Mouse (Mus musculus) layer of hippocampus, postnatal 14 days (tissue): ENCODE results near the gene Uso1. TPM values are rescaled to one million over a fixed set of nuclear protein-coding genes. Genes with fewer than 3 reads are reported as not detected.

ENCODE experiments used
- DNase-seq, 2 experiments: peaks; one replicate each; pipeline ENCODE4 v3.0.0; 2021 to 2022; ENCODE audit warnings: low spot score in 2 of 2, mixed read lengths in 1 of 2
- long read RNA-seq, 2 experiments: library from polyadenylated mRNA; stranded (forward); transcript quantifications; one replicate each; pipeline ENCODE4 v2.0.0; 2021
- total RNA-seq, 2 experiments: library from RNA; stranded (reverse); gene quantifications; 2 replicates each; pipeline ENCODE4 v1.2.3; 2021

The Uso1 gene
- 10 to 100 TPM; 70.9 to 71.9 TPM for total RNA-seq
- long read RNA-seq, experiment 1, transcript Uso1-201 (24 exons, 3,898 nt): major isoform, 46 of 63 reads
- long read RNA-seq, experiment 1, partial matches to known transcripts: 6 of 63 reads
- long read RNA-seq, experiment 1, other reads (novel, unspliced or antisense): 9 of 63 reads
- long read RNA-seq, experiment 2, transcript Uso1-201 (24 exons, 3,898 nt): major isoform, 62 of 75 reads
- long read RNA-seq, experiment 2, partial matches to known transcripts: 5 of 75 reads
- long read RNA-seq, experiment 2, other reads (novel, unspliced or antisense): 7 of 75 reads

DNA sequence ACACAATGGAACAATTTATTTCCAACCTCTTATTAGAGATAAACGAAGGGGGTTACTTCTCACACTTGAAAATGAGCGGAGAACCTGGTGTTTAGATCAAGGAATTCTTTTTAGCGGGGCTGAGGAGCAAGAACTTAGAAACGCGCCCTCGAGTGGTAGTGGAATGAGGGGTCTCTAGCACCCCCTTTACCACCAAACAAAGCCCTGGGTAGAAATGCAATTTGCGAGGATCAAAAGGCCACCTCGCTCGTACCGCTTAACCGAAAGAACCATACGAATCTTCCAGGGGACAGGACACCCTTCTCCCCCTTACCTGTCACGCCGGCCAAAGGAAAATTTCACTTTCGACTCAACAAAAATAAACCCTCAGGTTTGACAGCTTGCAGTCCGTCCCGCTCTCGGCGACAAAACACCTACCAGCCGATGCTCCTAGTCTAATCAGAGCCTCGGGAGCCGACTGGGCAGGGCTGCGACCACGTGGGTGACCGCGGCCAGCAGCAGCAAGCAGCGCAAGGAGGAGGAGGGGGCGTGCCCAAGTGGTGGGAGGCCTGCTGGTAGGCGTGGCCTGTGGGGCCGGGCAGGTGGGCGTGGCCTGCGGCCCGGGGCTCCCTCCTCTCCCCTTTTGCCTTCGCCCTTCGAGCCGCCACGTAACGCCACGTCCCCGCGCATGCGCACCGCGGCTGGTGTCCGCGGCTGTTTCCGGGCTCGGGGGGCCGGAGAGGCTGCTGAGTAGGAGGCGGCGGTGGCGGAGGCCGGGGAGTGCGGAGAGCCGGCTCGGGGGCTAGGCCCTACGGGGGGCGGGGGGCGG is at the start of gene Uso1:
TSS of gene Uso1 (plus strand) at position 700 of the 808 bp plus-strand sequence.
- DNase-seq: peak; percentile 93 to 98

DNA sequence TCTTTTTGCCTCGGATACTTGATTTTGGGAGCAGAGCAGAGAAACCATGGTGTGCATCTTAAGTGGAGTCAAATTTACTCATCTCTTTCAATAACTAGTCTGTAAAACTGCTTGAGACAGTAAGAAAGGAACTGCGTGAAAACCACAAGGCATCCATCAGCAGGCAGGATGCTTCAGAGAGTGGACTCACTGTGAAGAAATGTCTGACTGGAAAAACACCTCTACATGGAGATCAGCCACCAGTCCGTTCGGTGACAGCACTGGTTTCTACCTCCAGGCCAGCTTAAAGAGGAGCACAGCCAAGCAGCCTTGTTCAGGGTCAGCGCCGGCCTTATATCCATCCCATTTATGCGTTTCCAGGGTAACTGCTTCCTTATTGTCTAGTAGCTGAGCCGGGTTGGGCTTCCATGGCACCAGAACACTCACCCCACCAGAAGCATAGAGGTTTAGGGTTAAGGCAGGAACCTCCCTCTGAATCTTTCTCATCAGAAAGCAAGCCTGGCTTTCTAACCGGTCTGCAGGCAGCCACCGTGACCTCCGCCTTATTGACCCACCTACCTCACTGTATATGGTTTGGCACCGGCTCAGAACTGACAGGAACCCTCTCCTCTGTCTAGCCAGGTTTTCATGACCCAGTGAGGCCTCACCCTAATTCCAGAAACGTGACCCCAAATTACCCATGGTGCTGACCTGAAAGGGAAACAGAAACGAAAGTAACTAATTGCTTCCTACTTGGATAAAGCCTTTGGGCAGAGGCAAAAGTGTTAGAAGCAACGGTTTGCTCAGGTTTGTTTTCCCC is 44.3 kb upstream of the Uso1 start:
- DNase-seq: no peak

DNA sequence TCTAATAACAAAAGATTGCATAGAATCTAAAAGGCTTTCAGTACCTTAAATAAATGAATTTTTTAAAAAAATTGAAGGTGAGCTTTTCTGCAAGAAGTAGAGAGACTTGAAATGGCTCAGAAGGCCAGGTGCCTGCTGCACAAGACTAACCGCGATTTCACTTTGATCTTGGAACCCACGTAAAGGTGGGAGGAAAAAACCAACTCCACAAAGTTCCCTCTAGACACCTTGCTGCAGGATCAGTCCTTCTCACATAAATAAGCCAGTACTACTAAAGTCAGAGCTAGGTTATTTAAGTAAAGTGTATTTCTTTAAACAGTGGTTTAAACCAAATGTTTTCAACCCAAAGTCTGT is 43.7 kb upstream of the Uso1 start:
- DNase-seq: no peak

DNA sequence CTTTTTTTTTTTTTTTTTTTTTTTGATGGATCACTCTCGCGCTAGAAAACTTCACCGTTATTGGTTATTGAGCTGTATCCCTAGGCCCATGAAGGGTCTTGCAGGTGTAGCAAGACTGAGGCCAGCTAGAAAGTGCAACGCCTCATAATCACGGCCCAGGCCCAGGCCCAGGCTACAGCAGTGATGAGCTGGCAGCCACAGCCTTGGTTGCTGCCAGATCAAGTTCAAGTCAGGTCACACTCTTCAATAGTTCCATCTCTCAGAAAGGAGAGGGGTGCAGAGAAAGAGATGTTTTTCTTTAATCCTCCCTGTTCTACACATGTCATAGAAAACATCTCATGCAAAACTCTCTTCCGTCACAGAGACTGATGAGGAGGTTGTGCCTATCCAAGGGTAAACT is 41.0 kb upstream of the Uso1 start:
- no peak for DNase-seq

DNA sequence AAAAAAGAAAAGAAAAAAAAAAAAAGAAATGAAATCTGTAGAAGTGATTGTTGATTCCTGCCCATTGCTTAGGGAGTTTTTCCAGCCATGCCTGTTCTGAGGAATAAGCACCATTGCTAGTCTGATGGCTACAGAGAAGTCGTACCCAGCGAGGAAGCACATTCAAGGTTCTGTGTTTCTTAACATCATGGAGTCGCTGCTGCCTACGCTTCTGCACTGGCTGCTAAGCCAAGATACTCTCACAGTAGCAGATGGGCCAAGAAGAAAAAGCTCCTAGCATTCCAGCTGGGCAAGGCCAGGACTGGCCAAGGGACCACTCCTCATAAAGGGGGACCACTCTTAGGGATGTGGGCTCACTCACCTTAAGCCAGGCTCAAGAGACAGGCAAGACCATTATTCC is 40.0 kb upstream of the Uso1 start:
- DNase-seq: no peak

DNA sequence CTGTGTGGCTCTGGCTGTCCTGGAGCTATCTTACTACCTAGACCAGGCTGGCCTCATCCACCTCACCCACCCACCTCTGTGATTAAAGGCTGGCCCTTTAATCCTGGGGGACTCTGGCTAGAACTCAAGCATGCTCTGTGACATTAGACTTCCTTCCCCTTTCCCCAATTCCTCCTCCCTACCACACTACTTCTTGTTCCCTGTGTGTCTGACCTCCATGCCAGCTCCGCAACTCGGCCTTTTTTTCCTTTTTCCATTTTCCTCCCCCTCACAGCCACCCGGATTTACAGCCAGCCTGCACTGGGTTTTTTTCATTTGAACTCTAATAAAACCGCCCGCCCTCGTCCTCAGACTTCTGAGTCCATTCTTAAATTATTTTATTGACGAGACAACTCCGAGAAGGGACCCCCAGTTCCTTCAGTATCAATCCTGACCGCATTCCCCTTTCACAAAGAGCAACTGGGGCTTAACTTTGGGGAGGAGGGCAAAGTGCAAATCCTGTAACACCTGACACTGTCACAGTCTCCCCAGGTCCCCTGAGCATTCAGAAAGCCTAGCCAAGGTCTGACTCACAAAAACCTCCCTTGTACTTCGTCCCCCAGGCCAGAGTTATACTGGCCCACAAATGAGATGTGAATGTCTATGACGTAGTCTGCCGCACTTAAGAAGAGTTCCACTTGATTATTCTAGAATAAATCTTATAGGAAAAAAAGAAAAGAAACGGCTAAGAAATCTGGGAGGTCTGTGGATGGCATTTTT is 39.2 kb upstream of the Uso1 start:
- DNase-seq: no peak

DNA sequence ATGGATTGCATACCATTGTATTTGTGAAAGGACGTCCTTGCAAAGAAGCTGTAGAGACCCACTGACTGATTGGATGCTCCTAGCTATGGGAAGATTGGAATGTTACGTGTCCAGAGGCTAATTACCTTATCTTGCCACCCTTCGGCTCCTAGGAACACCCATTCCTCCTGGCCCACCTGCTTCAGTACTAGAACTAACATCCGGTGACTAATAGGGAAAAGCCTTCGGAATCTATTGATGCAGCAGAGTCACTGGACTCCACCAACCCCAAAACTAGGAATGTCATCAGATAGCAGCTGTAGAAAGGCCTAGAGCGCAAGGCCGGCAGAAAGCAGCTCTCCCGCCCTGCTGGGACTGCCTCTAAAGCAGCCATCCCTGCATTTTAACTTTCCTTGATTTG is 36.1 kb upstream of the Uso1 start:
- no peak for DNase-seq

DNA sequence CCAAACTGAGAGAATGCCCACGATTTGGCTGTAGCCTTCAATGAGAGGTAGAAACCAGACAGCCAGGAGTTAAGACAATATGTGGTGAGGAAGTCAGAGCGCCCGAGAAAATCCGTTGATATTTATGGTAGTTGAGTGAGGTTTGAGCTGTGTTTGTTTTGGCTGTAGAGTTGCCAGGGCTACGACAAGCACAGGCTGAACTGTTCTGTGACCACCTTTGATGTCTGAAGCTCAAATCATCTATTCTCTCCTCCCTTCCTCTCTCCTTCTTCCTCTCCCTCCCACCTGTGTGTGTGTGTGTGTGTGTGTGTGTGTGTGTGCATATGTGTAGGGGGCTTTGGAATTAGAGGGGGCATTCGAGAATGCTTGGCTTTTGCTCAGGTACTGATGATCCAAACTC is 34.7 kb upstream of the Uso1 start:
- DNase-seq: no peak

DNA sequence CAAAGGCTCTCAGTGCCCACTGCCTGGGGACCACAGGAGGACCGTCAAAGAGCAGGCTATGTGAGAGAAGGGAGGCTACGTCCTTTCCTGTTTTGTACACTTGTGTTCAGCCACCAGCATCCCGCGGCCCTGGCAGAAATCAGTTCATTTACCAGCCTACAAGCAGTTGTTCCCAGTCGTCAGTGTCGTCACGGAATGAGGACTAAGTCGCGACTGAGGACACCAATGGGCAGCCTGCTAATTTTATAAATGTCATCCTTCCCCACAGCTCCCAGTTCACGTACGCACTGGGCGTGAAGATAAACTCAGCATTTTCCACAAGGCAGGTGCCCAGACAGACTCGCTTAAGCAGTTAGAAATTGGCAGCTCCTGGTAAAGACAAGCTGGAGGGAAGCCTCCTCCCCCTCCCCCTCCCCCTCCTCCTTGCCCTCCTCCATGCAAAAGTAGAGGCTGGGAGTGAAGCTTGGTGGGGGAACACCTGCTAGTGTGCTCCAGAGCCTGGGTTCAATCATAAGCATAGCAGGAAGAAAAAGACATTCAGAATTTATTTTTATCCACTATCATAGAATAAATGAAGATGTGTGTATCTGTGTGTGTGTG is 33.8 kb upstream of the Uso1 start:
- no peak for DNase-seq

DNA sequence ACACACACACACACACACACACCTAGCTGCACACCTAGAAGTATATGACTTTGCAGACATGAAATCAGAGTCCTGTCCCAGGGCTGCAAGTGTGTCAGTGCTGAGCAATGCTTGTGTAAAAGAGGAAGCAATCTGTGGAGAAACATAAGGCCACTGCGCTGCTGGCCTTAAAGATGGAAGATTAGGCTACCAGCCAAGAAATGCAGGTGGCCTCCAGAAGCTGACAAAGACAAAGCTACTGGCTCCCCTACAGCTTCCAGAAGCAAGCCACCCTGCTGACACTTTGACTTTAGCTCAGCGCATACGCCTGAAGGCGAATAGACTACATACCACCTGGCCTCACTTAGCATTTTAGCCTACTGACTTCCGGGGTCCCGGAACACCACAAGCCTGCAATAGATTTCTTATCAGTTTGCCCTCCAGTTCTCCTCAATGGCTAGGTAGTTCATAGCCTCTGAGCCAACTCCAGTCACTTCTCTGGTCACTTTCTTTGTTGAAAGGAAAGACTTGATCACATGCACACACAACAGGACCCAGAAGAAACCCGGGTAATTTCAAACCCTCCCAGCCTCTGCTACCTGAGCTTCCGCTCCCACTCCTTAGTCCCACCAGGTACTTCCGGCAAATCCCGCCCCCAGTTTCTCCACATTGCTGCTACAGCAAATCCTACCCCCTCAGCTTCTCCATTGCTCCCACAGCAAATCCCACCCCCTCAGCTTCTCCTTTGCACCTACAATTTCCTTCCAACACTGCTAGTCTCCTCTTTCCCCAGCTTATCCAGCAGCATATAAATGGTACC is 31.2 kb upstream of the Uso1 start:
- peak in 1 of 2 experiments; percentile 28 for DNase-seq

DNA sequence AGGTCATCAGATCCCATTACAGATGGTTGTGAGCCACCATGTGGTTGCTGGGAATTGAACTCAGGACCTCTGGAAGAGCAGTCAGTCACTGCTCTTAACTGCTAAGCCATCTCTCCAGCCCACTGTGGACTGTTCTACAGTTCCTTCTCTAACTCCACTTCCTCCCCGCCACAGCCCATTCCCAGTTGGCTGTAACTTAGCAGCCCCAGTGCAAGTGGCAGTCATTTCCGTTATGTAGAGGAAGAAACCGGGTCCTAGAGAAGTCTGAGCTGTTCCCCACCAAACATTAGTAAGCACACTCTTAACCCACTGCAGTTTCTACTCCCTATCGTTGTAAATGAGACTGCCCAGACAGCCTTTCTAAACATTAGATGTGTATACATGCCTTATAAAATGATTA is 30.5 kb upstream of the Uso1 start:
- no peak for DNase-seq

DNA sequence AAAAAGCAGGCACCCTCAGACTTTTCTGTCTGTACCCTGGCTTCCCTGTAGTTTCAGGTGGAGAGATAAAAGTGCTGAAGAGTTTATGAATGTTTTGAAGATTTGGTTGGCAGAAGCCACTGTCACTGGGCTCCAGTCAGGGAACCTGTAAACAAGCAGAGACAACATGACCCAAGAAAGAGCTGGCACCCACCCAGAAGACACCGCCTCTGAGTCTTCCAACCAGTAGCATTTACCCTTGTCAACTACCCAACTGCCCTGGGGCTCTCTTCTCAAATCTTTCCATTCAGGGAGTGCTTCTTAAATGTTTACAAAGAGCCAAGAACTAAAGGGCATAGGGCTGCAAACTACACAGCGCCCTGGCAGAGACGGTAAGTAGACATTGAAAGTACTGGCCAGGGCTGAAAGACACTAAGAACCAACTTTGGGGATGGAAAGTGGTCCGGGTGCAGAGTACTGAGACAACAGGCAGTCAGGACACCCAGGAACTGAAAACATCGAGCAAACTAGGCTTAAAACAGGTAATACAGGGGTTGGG is 26.9 kb upstream of the Uso1 start:
- no peak for DNase-seq

DNA sequence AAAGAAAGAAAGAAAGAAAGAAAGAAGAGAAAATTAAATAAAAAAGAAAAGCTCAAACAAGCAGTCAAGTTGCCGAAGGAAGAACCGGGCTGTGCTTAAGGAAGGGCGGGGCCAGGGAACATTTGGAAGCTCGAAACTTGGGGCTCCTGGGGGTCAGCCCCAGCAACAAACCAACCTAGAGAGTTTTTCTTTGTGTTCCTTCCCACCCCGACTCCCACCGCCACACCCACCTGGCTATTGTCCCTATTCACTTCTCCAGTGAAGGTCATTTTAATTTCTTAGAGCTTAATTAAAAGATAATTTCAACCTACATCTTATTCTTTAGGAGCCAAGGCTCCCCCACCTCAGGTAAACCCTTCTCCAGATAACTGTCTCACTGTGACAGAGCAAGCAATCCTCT is 25.6 kb upstream of the Uso1 start:
- no peak for DNase-seq

DNA sequence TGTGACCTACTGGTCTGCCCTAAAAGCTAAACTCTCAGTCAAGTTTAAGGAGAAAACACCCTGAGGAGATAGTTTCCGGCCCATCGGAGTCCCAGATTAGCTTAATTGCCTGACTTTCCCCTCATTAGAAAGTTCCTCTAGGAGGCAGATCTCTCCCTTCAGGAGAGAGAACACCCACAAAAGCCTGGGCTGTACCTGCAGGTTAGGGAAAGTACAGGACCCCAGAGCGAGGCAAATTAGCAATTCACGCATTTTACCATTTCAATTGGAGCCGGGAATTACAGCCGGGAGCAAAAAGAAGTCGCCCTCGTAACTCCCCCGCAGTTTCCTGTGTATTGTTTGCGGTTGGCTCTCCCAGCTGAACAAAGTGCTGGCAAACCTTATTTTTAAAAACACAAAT is 25.2 kb upstream of the Uso1 start:
- no peak for DNase-seq

DNA sequence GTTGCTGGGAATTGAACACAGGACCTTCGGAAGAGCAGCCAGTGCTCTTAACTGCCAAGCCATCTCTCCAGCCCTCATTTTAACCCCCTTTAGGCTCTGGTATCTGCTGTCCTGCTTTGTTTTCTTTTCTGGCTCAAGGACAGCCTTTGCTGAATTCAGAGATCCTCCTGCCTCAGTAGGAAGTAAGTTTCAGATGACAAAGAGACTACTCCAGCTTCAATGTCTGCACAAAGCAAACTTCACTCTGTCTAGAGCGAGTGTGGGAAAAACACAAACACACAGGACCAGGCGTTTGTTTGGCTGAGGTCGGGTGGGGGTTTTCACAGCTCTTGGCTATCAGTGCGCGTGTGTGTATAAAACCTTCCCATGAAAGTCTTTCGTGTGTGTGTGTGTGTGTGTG is 24.3 kb upstream of the Uso1 start:
- DNase-seq: no peak

DNA sequence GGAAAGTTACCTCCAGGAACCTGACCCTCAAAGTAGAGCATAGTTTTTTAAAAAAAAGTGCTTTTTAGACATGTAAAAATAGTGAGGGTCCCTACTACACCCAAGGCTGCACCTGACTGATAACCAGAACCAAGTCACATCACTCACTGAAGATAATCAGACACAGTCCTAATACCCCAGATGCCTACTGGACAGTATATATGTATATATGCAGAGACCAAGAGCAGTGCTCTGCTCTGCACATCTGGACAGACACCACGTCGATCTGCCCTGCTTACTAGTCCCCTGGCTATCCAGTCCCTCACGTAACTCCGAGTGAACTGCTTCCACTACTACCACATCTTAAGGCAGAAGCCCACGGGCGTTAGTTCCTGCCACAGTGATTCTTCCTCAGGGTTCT is 23.5 kb upstream of the Uso1 start:
- DNase-seq: no peak

DNA sequence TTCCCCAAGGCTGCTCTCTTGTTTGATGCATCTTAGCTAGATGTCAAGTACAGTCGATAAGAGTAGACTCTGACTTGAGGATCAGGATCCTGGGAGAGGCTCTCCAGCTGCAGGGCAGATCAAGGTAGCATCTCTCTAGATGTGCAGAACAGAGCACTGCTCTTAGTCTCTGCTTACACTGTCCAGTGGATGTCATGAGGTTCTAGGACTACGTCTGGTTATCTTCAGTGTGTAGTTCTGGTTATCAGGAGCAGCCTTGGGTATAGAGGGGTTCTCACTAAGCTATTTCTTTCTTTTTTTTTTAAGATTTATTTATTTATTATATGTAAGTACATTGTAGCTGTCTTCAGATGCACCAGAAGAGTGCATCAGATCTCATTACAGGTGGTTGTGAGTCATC is 22.8 kb upstream of the Uso1 start:
- no peak for DNase-seq

DNA sequence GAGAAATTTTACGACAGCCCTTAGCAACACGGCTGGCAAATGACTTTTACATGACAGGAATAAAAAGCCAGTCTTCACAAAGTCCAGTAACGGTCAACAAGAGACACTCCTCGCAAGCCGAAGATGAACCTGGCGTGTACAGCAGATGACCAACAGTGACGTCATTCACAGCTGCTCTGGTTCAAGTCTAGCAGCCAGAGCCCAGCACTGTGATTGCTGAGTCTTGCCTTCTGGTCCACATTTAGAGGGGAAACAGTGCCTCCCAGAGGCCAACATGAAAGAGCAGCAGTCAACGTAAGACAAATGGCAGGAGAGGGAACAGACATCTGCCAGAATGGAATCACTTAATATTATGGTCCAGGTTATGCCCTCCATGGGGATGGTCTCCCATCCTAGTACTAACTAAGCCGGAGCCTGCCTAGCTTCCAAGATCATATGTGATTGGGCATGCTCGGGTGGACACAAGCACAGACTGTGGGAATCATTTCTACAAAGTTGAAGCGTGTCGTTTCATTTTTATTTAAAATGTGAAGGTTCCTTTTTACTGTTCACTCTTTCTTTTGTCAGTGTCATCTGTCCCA is 19.8 kb upstream of the Uso1 start:
- peak; percentile 53 to 66 for DNase-seq

DNA sequence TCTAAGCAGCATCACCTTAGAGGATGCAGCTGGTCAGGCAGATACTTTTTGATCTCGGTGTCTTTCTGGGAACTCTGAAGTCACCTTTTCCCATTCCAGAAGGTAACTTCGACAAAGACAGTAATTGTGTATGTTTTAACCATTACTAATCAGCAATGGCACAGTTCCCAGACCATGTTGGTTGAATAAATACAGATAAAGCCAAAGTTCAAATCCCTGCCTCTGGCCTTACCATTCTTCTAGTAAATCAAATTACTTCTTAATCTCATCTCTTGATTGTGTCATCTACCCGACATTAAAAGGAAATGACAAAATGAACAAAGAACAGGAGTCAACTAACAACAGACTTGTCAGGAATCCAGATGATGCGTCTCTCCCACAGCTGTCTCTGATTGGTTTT is 16.1 kb upstream of the Uso1 start:
- DNase-seq: no peak
